Mouse (Mus musculus): Measurements from ENCODE around the gene Clic4. TPM values are rescaled to one million over a fixed set of nuclear protein-coding genes. Genes with fewer than 3 reads are reported as not detected.
A peak's percentile ranks its signal among the peaks of the same experiment; 100 is the strongest.

Gene Clic4
- polyA plus RNA-seq, 1 experiment from 2014 or later = 74.1 TPM

DNA sequence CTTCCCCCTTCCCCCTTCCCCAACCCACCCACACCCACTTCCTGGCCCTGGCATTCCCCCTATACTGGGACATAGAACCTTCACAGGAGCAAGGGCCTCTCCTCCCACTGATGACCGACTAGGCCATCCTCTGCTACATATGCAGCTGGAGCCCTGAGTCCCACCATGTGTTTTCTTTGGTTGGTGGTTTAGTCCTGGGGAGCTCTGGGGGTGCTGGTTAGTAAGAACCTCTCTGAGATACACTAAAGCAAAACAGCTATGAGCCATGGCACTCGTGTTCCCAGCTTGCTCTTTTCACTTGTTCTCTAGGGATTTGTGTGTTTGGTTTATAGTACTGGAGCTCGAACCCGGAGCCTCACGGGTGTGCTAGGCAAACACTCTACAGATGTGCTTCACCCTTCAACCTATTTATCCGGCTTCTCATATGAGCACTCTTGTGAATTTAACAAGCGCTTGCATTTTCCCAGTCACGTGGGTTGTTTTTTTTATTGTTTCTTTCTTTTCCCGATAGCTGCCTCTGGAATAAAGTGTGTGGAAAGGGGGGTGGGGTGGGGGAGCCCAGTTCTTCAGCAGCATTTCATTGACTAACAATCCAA lies 14.6 kb downstream of the Clic4 start:
- H3K4me2 ChIP-seq (ENCODE audit: low read length) = peak overlapping the region; percentile 37
- H3K4me1 ChIP-seq (ENCODE audit: control insufficient read depth, insufficient read depth, low read length) = peaks cover 31% of the 10 kb centered on the region
- ATAC-seq = no peak
- no peaks in the 10 kb centered on the region for H3K27me3 ChIP-seq (replicated peaks; ENCODE audit: control insufficient read depth, insufficient read depth, low read length)
- H3K9me3 ChIP-seq (replicated peaks; ENCODE audit: control insufficient read depth, low read length) = no peaks in the 10 kb centered on the region
- WGBS = 33% methylated on average over 9 of the region's 9 CpGs
- H3K4me3 ChIP-seq (ENCODE audit: low read depth, low read length) = no peak overlapping the region
- peak; percentile 38 for DNase-seq (ENCODE audit: low spot score)
- H3K27ac ChIP-seq (ENCODE audit: low read depth, low read length) = peak overlapping the region; percentile 88
- peak overlapping the region; percentile 51 for H3K9ac ChIP-seq (ENCODE audit: low read length)
- H3K36me3 ChIP-seq (ENCODE audit: control insufficient read depth, insufficient read depth, low read length) = peaks cover 11% of the 10 kb centered on the region; the same call in 1 of the 2 replicates

GRCm38 (mm10) chr4:135256536-135257450 lies 15.8 kb downstream of the Clic4 start:
- Histone ChIP-seq H3K9ac (ENCODE audit: low read length) (no peak overlapping the region), H3K4me3 (ENCODE audit: low read depth, low read length) (no peak overlapping the region), H3K27me3 (replicated peaks; ENCODE audit: control insufficient read depth, insufficient read depth, low read length) (no peaks in the 10 kb centered on the region), H3K4me1 (ENCODE audit: control insufficient read depth, insufficient read depth, low read length) (peaks cover 31% of the 10 kb centered on the region), H3K4me2 (ENCODE audit: low read length) (no peak overlapping the region), H3K9me3 (replicated peaks; ENCODE audit: control insufficient read depth, low read length) (no peaks in the 10 kb centered on the region), H3K36me3 (ENCODE audit: control insufficient read depth, insufficient read depth, low read length) (peaks cover 5% of the 10 kb centered on the region; the same call in 1 of the 2 replicates), H3K27ac (ENCODE audit: low read depth, low read length) (no peak overlapping the region)
- WGBS = 91% methylated on average over 11 of the region's 11 CpGs
- ATAC-seq (no peak), DNase-seq (ENCODE audit: low spot score) (no peak)

DNA sequence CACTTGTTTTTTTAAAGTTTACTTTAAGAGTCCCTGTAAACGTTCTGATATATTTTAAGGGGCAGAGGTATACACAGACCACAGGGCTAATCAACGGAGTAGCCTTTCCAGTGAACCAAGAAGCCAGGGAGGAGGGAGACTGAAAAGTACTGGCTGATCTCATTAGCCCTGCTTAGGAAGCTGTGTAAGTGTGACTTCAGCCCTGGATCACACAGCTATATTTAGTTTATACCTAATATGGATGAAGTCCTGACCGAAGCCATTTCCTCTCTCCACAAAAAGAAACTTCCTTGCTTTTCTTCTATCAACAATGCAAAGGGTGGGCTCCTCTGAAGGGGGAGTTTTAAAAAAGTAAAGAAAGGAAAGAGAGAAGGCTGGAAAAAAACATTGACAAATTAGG lies 17.8 kb downstream of the Clic4 start:
- peaks cover 26% of the 10 kb centered on the region for H3K4me1 ChIP-seq (ENCODE audit: control insufficient read depth, insufficient read depth, low read length)
- WGBS = 38% methylated on average over 3 of the region's 3 CpGs
- ATAC-seq = no peak
- H3K9me3 ChIP-seq (replicated peaks; ENCODE audit: control insufficient read depth, low read length) = no peaks in the 10 kb centered on the region
- no peak overlapping the region for H3K4me3 ChIP-seq (ENCODE audit: low read depth, low read length)
- no peak for DNase-seq (ENCODE audit: low spot score)
- H3K9ac ChIP-seq (ENCODE audit: low read length) = no peak overlapping the region
- 0 out of 2 replicates have a peak overlapping the region, but pooled peaks have one; percentile 9 for H3K27ac ChIP-seq (ENCODE audit: low read depth, low read length)
- H3K27me3 ChIP-seq (replicated peaks; ENCODE audit: control insufficient read depth, insufficient read depth, low read length) = no peaks in the 10 kb centered on the region
- H3K4me2 ChIP-seq (ENCODE audit: low read length) = no peak overlapping the region
- H3K36me3 ChIP-seq (ENCODE audit: control insufficient read depth, insufficient read depth, low read length) = no peaks in the 10 kb centered on the region

DNA sequence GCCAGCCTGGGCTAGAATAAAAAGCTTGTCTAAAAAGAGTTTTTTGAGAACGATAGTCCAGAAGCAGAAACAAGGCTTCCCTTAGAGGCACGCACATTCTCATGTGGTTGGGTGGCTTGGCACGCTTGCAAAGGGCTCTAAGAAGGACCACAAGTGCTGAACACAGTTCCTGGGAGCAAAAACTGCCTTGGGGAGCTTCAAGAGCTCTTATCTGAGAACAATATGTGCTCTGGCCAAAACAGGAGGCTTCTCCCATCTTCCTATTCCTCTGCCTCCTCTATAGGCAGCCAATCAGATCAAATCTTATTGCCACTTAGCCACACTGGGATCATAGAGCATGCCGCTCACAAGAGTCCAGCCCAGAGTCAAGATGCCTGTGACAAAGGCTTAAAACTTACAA lies 18.3 kb downstream of the Clic4 start:
- H3K4me1 ChIP-seq (ENCODE audit: control insufficient read depth, insufficient read depth, low read length) = peaks cover 26% of the 10 kb centered on the region

DNA sequence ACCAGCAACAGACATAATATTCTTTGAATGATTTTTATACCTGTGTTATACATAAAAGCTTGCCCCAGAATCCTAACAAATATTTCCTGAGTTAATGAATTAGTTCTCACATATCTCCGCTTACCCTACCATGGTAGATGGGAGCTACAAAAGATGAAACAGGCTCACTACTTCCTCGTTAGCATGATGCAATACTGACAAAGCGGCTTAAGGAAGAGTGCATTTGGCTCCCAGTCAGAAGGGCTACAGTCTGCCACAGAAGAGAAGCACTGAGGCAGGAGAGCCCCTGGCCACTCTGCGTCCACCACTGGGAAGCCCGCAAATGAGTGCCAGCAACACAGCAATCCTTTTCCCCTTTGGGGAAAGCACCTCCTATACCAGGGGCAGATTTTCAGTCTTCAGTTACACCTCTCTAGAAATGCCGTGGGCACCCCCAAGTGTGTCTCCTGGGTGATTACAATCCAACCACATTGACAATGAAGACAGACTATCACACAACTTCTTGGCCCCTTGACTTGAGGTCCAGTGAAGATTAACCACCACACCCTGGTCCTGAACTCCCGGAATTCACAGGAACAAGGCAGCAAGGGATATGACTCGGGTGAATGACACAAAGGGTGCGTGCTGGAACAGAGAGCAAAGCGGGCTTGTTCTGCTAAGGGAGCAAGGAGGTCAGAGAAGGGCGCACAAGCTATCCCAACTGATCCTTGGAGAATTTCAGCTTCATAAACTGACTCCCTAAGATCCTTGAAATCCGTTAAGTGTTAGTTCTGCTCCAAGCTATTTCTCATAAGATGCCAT lies 19.2 kb downstream of the Clic4 start:
- DNase-seq (ENCODE audit: low spot score) = no peak
- Histone ChIP-seq H3K27me3 (replicated peaks; ENCODE audit: control insufficient read depth, insufficient read depth, low read length) (no peaks in the 10 kb centered on the region), H3K9ac (ENCODE audit: low read length) (no peak overlapping the region), H3K36me3 (ENCODE audit: control insufficient read depth, insufficient read depth, low read length) (no peaks in the 10 kb centered on the region), H3K4me2 (ENCODE audit: low read length) (no peak overlapping the region), H3K27ac (ENCODE audit: low read depth, low read length) (no peak overlapping the region), H3K4me3 (ENCODE audit: low read depth, low read length) (no peak overlapping the region), H3K9me3 (replicated peaks; ENCODE audit: control insufficient read depth, low read length) (0 out of 2 replicates have a peak, but pooled peaks cover 2% of the 10 kb centered on the region), H3K4me1 (ENCODE audit: control insufficient read depth, insufficient read depth, low read length) (peaks cover 18% of the 10 kb centered on the region)
- ATAC-seq = no peak
- whole genome bisulfite sequencing = 86% methylated on average over 12 of the region's 12 CpGs

More for the DNA sequence above, 18.3 kb downstream of the Clic4 start:
- H3K36me3 ChIP-seq (ENCODE audit: control insufficient read depth, insufficient read depth, low read length) = no peaks in the 10 kb centered on the region
- ATAC-seq (no peak), DNase-seq (ENCODE audit: low spot score) (no peak)
- no peak overlapping the region for H3K9ac ChIP-seq (ENCODE audit: low read length)
- no peak overlapping the region for H3K4me3 ChIP-seq (ENCODE audit: low read depth, low read length)
- no peaks in the 10 kb centered on the region for H3K27me3 ChIP-seq (replicated peaks; ENCODE audit: control insufficient read depth, insufficient read depth, low read length)
- no peaks in the 10 kb centered on the region for H3K9me3 ChIP-seq (replicated peaks; ENCODE audit: control insufficient read depth, low read length)
- peak overlapping the region; percentile 9; the same call in 1 of the 2 replicates for H3K27ac ChIP-seq (ENCODE audit: low read depth, low read length)
- WGBS = 77% methylated on average over 4 of the region's 4 CpGs
- H3K4me2 ChIP-seq (ENCODE audit: low read length) = no peak overlapping the region

DNA sequence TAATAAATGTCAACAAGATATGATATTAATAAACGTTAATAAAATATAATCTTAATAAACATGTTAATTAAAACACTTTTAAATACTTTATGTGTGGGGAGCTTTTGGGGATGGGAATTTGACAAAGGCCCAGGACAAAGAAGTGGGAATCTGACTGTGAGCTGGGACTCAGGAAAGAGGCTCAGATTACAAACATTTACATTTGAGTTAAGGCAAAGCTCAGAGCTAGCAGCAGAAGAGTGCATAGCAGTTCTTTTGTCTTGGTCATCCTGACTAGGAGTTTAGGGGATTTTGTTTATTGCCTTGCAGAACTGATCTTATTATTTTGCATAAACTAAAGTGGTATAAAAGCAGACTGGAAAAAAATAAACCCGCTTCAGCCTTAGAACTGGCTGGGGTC lies 20.8 kb downstream of the Clic4 start:
- no peak overlapping the region for H3K27ac ChIP-seq (ENCODE audit: low read depth, low read length)
- no peak overlapping the region for H3K4me2 ChIP-seq (ENCODE audit: low read length)
- no peak for DNase-seq (ENCODE audit: low spot score)
- H3K4me1 ChIP-seq (ENCODE audit: control insufficient read depth, insufficient read depth, low read length) = peaks cover 22% of the 10 kb centered on the region; the same call in 1 of the 2 replicates
- no peak overlapping the region for H3K9ac ChIP-seq (ENCODE audit: low read length)
- no peak overlapping the region for H3K4me3 ChIP-seq (ENCODE audit: low read depth, low read length)
- 0 out of 2 replicates have a peak, but pooled peaks cover 2% of the 10 kb centered on the region for H3K9me3 ChIP-seq (replicated peaks; ENCODE audit: control insufficient read depth, low read length)
- no peaks in the 10 kb centered on the region for H3K27me3 ChIP-seq (replicated peaks; ENCODE audit: control insufficient read depth, insufficient read depth, low read length)
- H3K36me3 ChIP-seq (ENCODE audit: control insufficient read depth, insufficient read depth, low read length) = no peaks in the 10 kb centered on the region
- 19% methylated on average over 2 of the region's 2 CpGs for WGBS
- ATAC-seq = no peak

- Histone ChIP-seq H3K4me1 (ENCODE audit: control insufficient read depth, insufficient read depth, low read length) (peaks cover 10% of the 10 kb centered on the region; the same call in 1 of the 2 replicates), H3K9ac (ENCODE audit: low read length) (no peak overlapping the region; the same call in 1 of the 2 replicates), H3K4me2 (ENCODE audit: low read length) (no peak overlapping the region), H3K36me3 (ENCODE audit: control insufficient read depth, insufficient read depth, low read length) (no peaks in the 10 kb centered on the region), H3K4me3 (ENCODE audit: low read depth, low read length) (no peak overlapping the region), H3K27ac (ENCODE audit: low read depth, low read length) (no peak overlapping the region), H3K27me3 (replicated peaks; ENCODE audit: control insufficient read depth, insufficient read depth, low read length) (no peaks in the 10 kb centered on the region), H3K9me3 (replicated peaks; ENCODE audit: control insufficient read depth, low read length) (0 out of 2 replicates have a peak, but pooled peaks cover 2% of the 10 kb centered on the region)
- ATAC-seq (no peak), DNase-seq (ENCODE audit: low spot score) (no peak)
- WGBS = 57% methylated on average over 9 of the region's 9 CpGs
These were observed 24.2 kb downstream of the Clic4 start for GRCm38 (mm10) chr4:135248250-135249018.

Measured in forebrain, embryonic 14.5 days (tissue).